Mouse (Mus musculus) naive thymus-derived CD4-positive, alpha-beta T cell, adult 2 months (primary cell): ENCODE data around the gene Dcx.

ENCODE experiments used
- DNase-seq: peaks from one replicate; pipeline ENCODE4 v3.0.0-alpha.2; 2011; ENCODE audit warnings: low read depth

Gene Dcx

GRCm38 (mm10) chrX:143932958-143933357, at the start of gene Dcx:
Gene Dcx, minus strand, starts transcription at chrX:143933311.
- no peak for DNase-seq

- no peak for DNase-seq
These were observed 33.1 kb upstream of the Dcx start for GRCm38 (mm10) chrX:143966249-143966648.

GRCm38 (mm10) chrX:143933671-143934070, 560 bp upstream of the Dcx start:
- DNase-seq = no peak

GRCm38 (mm10) chrX:143932530-143932929, 581 bp downstream of the Dcx start:
- no peak for DNase-seq

GRCm38 (mm10) chrX:143931400-143932185, 1.5 kb downstream of the Dcx start:
- no peak for DNase-seq

GRCm38 (mm10) chrX:143922070-143922469, 11.0 kb downstream of the Dcx start:
- no peak for DNase-seq

- no peak for DNase-seq
These were observed 26.2 kb downstream of the Dcx start for GRCm38 (mm10) chrX:143906699-143907471.

GRCm38 (mm10) chrX:143904689-143905088, 28.4 kb downstream of the Dcx start:
- no peak for DNase-seq

- no peak for DNase-seq
These were observed 30.8 kb downstream of the Dcx start for GRCm38 (mm10) chrX:143902300-143902699.

- DNase-seq = no peak
These were observed 35.5 kb downstream of the Dcx start for GRCm38 (mm10) chrX:143897363-143898285.

- no peak for DNase-seq
These were observed 36.2 kb downstream of the Dcx start for GRCm38 (mm10) chrX:143896936-143897335.

- no peak for DNase-seq
These were observed 39.9 kb downstream of the Dcx start for GRCm38 (mm10) chrX:143893180-143893579.

GRCm38 (mm10) chrX:143885765-143886164, 47.3 kb downstream of the Dcx start:
- DNase-seq = no peak

GRCm38 (mm10) chrX:143884953-143885352, 48.2 kb downstream of the Dcx start:
- no peak for DNase-seq

- DNase-seq = no peak
These were observed 48.8 kb downstream of the Dcx start for GRCm38 (mm10) chrX:143884299-143884698.

GRCm38 (mm10) chrX:143881806-143882468, 51.2 kb downstream of the Dcx start:
- no peak for DNase-seq

- no peak for DNase-seq
These were observed 53.5 kb downstream of the Dcx start for GRCm38 (mm10) chrX:143879631-143880030.

- no peak for DNase-seq
These were observed 65.9 kb downstream of the Dcx start for GRCm38 (mm10) chrX:143867129-143867664.

GRCm38 (mm10) chrX:143851351-143851750, 81.8 kb downstream of the Dcx start:
- DNase-seq = no peak

GRCm38 (mm10) chrX:143849969-143850368, 83.1 kb downstream of the Dcx start:
- DNase-seq = no peak

- no peak for DNase-seq
These were observed 86.5 kb downstream of the Dcx start for GRCm38 (mm10) chrX:143846637-143847036.
